Mouse (Mus musculus) forebrain, postnatal 0 days (tissue): ENCODE results near the gene Rbm3. TPM values are rescaled to one million over a fixed set of nuclear protein-coding genes. Genes with fewer than 3 reads are reported as not detected.
"Not testable (repeated sequence)": the region's sequence is repeated elsewhere in the genome, so short reads cannot be mapped to it uniquely, and the experiment has no call there.

Experiments used
- ATAC-seq: fragments of 200-750 bp; cut with Nextera tagmentation; 2 replicates; pipeline ENCODE4 v1.8.0; 2017; ENCODE audit warnings: mild to moderate bottlenecking, moderate library complexity
- DNase-seq: peaks from one replicate; pipeline ENCODE4 v3.0.0-alpha.2; 2015
- H3K27ac ChIP-seq: fragments of 300-500 bp; sonication (generic); 2 replicates; pipeline ENCODE4 v1.5.1; 2014; ENCODE audit warnings: low read depth, mild to moderate bottlenecking, antibody characterized with exemption, low read length, moderate library complexity, mixed read lengths
- H3K27me3 ChIP-seq: fragments of 300-500 bp; sonication (generic); 2 replicates; pipeline ENCODE4 v1.6.1; 2014; ENCODE audit warnings: mild to moderate bottlenecking, low read length, mixed read lengths; ENCODE audit not compliant: insufficient read depth
- H3K36me3 ChIP-seq: fragments of 300-500 bp; sonication (generic); 2 replicates; pipeline ENCODE4 v1.6.1; 2014; ENCODE audit warnings: mild to moderate bottlenecking, moderate library complexity; ENCODE audit not compliant: insufficient read depth
- H3K4me1 ChIP-seq: fragments of 300-500 bp; sonication (generic); 2 replicates; pipeline ENCODE4 v1.6.1; 2014; ENCODE audit warnings: antibody characterized with exemption; ENCODE audit not compliant: insufficient read depth
- H3K4me2 ChIP-seq: fragments of 300-500 bp; sonication (generic); 2 replicates; pipeline ENCODE4 v1.6.1; 2014; ENCODE audit warnings: low read depth, mild to moderate bottlenecking, moderate library complexity
- H3K4me3 ChIP-seq: fragments of 300-500 bp; sonication (generic); 2 replicates; pipeline ENCODE4 v1.5.1; 2014; ENCODE audit warnings: low read depth, low read length, mixed read lengths
- H3K9ac ChIP-seq: fragments of 300-500 bp; sonication (generic); 2 replicates; pipeline ENCODE4 v1.6.1; 2014; ENCODE audit warnings: mild to moderate bottlenecking
- H3K9me3 ChIP-seq: fragments of 300-500 bp; sonication (generic); 2 replicates; pipeline ENCODE4 v1.6.1; 2016; ENCODE audit warnings: low read length
- CTCF ChIP-seq: sonication (generic); IDR thresholded peaks from 2 replicates; pipeline ENCODE4 v1.5.1; 2016; ENCODE audit warnings: antibody characterized with exemption, control low read depth, low read depth
- WGBS: fragments of 180-500 bp; shearing (Covaris S2); extraction: QIAGEN DNeasy Blood & Tissue Kit; methylation state at CpG from one replicate; pipeline ENCODE4 v1.1.7; 2014; 5-methylcytosine and 5-hydroxymethylcytosine counted together
- polyA plus RNA-seq: library from polyadenylated mRNA; unstranded; fragments of >200 nt; fragmentation: Nextera tagmentation; extraction: Ambion mirVana; gene quantifications from 2 replicates; pipeline ENCODE4 v1.2.1, GENCODE M21; 2015
- total RNA-seq: library from RNA; depleted of rRNA; stranded (reverse); fragments of >200 nt; gene quantifications from 2 replicates; pipeline ENCODE4 v1.2.3, GENCODE M21; 2014

Rbm3 gene
- total and polyA plus RNA-seq, 2 experiments from 2014 or later, result 541 to 581 TPM

DNA sequence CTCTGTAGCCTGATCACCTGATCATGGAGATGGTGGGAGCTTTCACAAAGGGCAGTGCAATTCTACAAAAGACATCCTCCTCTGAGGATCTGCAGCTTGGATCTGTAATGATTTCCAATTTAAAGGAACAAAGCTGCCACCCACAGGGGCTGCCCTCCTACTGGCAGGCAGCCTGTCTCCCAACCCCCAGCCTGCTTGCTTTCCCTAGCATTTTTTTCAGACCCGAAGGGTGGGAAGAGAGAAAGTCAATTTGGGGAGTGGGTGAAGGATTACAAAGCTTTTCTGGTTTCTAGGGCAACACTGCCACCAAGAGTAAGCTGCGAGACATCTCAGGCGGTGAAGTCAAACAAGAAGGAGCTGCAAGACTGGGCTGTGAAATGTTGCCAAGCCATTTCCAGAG, 44.7 kb downstream of the Rbm3 start:
- Histone ChIP-seq H3K4me2 (no peak overlapping the region), H3K9ac (0 out of 2 replicates have a peak overlapping the region, but pooled peaks have one; percentile 25), H3K36me3 (no peaks in the 10 kb centered on the region), H3K4me1 (no peaks in the 10 kb centered on the region), H3K27ac (peak overlapping the region; percentile 86), H3K27me3 (no peaks in the 10 kb centered on the region), H3K9me3 (no peaks in the 10 kb centered on the region), H3K4me3 (no peak overlapping the region)
- ATAC-seq (peak; percentile 75), DNase-seq (peak; percentile 96)
- TF ChIP-seq CTCF, result peak; percentile 78
- WGBS, result 29% methylated on average over 3 of the region's 3 CpGs

DNA sequence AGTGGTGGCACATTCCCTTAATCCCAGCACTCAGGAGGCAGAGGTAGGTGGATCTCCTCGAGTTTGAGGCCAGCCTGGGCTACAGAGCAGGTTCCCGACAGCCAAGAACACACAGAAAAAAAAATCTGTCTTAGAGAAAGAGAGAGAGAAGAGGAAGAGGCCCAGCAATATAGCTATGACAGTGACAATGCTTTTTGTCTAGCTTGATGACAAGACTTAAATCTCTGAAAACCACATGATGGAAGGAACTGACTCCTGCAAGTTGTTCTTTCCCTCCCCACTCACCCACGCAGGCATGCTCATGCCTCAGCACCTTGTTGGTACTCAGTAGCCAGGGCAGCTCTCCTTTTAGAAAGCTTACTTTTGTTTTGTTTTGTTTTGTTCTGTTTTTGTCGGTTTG, 46.2 kb downstream of the Rbm3 start:
- H3K4me1 ChIP-seq, result no peaks in the 10 kb centered on the region
- 56% methylated on average over 4 of the region's 4 CpGs for WGBS
- H3K9me3 ChIP-seq, result no peaks in the 10 kb centered on the region
- no peak overlapping the region for H3K9ac ChIP-seq
- ATAC-seq (no peak), DNase-seq (no peak)
- H3K27ac ChIP-seq, result no peak overlapping the region
- H3K4me2 ChIP-seq, result no peak overlapping the region
- H3K36me3 ChIP-seq, result no peaks in the 10 kb centered on the region
- TF ChIP-seq CTCF, result no peak
- H3K4me3 ChIP-seq, result no peak overlapping the region
- no peaks in the 10 kb centered on the region for H3K27me3 ChIP-seq

DNA sequence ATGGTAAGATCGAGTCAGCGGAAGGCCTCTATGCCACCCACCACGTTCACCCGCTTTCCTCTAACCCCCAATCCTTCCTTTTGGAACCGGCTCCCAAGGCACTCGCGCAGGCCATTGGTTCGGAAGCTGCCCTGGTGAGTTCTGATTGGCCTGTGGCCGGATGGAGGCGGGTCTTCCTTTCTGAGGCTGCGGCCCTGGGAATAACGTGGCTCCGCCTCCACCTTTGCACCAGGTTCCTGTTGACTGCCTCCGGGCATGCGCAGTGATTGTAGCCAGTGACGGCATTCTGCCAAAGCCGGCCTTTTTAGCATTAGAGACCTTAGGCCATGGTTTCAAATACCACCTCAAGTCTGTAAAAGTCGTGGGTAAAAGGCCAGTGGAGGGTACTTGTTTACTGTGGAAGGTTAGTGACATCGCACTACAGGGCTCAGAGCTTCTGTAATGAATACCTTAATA, 48.9 kb downstream of the Rbm3 start:
- DNase-seq (peak; percentile 97), ATAC-seq (peak; percentile 93)
- H3K4me2 ChIP-seq, result peak overlapping the region; percentile 38
- 22% methylated on average over 19 of the region's 19 CpGs for WGBS
- TF ChIP-seq CTCF, result no peak
- H3K4me1 ChIP-seq, result no peaks in the 10 kb centered on the region
- peak overlapping the region; percentile 24 for H3K4me3 ChIP-seq
- H3K9me3 ChIP-seq, result no peaks in the 10 kb centered on the region
- 0 out of 2 replicates have a peak overlapping the region, but pooled peaks have one; percentile 22 for H3K9ac ChIP-seq
- H3K36me3 ChIP-seq, result no peaks in the 10 kb centered on the region
- H3K27me3 ChIP-seq, result no peaks in the 10 kb centered on the region
- H3K27ac ChIP-seq, result 0 out of 2 replicates have a peak overlapping the region, but pooled peaks have one; percentile 40

- H3K27ac ChIP-seq, result not testable (repeated sequence)
- 26% methylated on average over 27 of the region's 48 CpGs for WGBS
Observed at GRCm38 (mm10) chrX:8096068-8096786, 49.5 kb downstream of the Rbm3 start.

GRCm38 (mm10) chrX:8095546-8095945, 50.1 kb downstream of the Rbm3 start:
- peak overlapping the region; percentile 26 for H3K4me3 ChIP-seq
- DNase-seq, result no peak
- H3K27ac ChIP-seq, result no peak overlapping the region
- no peak for ATAC-seq
- 87% methylated on average over 10 of the region's 10 CpGs for WGBS
- H3K9ac ChIP-seq, result no peak overlapping the region
- TF ChIP-seq CTCF, result no peak
- peak overlapping the region; percentile 43 for H3K4me2 ChIP-seq
- H3K27me3 ChIP-seq, result no peaks in the 10 kb centered on the region
- no peaks in the 10 kb centered on the region for H3K4me1 ChIP-seq
- no peaks in the 10 kb centered on the region for H3K36me3 ChIP-seq
- H3K9me3 ChIP-seq, result no peaks in the 10 kb centered on the region

More at GRCm38 (mm10) chrX:8096068-8096786, 49.5 kb downstream of the Rbm3 start:
- not testable (repeated sequence) for H3K27me3 ChIP-seq, H3K9me3 ChIP-seq, H3K36me3 ChIP-seq, H3K4me1 ChIP-seq, DNase-seq
- ATAC-seq, result peak; percentile 86
- H3K9ac ChIP-seq, result 0 out of 2 replicates have a peak overlapping the region, but pooled peaks have one; percentile 25
- H3K4me2 ChIP-seq, result peak overlapping the region; percentile 43
- peak overlapping the region; percentile 26 for H3K4me3 ChIP-seq

- WGBS, result 75% methylated on average over 4 of the region's 5 CpGs
- H3K36me3 ChIP-seq, result not testable (repeated sequence)
Observed at GRCm38 (mm10) chrX:8090954-8091347, 54.7 kb downstream of the Rbm3 start.

GRCm38 (mm10) chrX:8090346-8090953, 55.2 kb downstream of the Rbm3 start, which contains the start of gene Was:
Gene Was (minus strand): TSS chrX:8090498.
- Histone ChIP-seq H3K27me3 (no peaks in the 10 kb centered on the region), H3K36me3 (no peaks in the 10 kb centered on the region), H3K4me1 (no peaks in the 10 kb centered on the region), H3K9ac (no peak within 1 kb of the TSS), H3K27ac (no peak within 1 kb of the TSS), H3K4me2 (no peak within 1 kb of the TSS), H3K9me3 (no peaks in the 10 kb centered on the region), H3K4me3 (no peak within 1 kb of the TSS)
- DNase-seq, result no peak
- WGBS, result 86% methylated on average over 14 of the region's 14 CpGs
- TF ChIP-seq CTCF, result no peak
- no peak for ATAC-seq

More at GRCm38 (mm10) chrX:8090954-8091347, 54.7 kb downstream of the Rbm3 start:
- not testable (repeated sequence) for H3K9me3 ChIP-seq, DNase-seq, H3K9ac ChIP-seq, H3K27ac ChIP-seq, H3K4me2 ChIP-seq, H3K27me3 ChIP-seq, H3K4me1 ChIP-seq, H3K4me3 ChIP-seq, ATAC-seq
